Mouse (Mus musculus) T-helper 17 cell (primary cell): Measurements from ENCODE around the gene Slc12a6.

ENCODE experiments used
- in situ Hi-C, 2 experiments: fragments of 300-600 bp; cut with MboI, MseI; formaldehyde crosslinking; loops; 1 replicate in 1 of 2; 2 replicates in 1 of 2; pipeline ENCODE4 v1.15.1; 2025; ENCODE audit warnings: high pct_unique_total_duplicates in 2 of 2

Slc12a6 gene

GRCm38 (mm10) chr2:112378973-112379898 is 113.6 kb downstream of the Slc12a6 start, which contains the start of gene Katnbl1:
Gene Katnbl1 (plus strand): TSS chr2:112379211.
- in situ Hi-C loops = loop anchor here in 1 of 2 experiments (5.0 kb wide), 1 partner anchor 103 kb away; the partner anchor contains the start of gene Chrm5

GRCm38 (mm10) chr2:112380131-112380530 is 114.5 kb downstream of the Slc12a6 start:
- in situ Hi-C loops = no loop called here

- in situ Hi-C loops = no loop called here
These were observed 115.6 kb downstream of the Slc12a6 start for GRCm38 (mm10) chr2:112381219-112381618.

- in situ Hi-C loops = no loop called here
These were observed 125.2 kb downstream of the Slc12a6 start for GRCm38 (mm10) chr2:112390843-112391242.

- in situ Hi-C loops = no loop called here
These were observed 125.8 kb downstream of the Slc12a6 start for GRCm38 (mm10) chr2:112391346-112392000.

GRCm38 (mm10) chr2:112392689-112393088 is 127.1 kb downstream of the Slc12a6 start:
- in situ Hi-C loops = no loop called here

GRCm38 (mm10) chr2:112393958-112394357 is 128.3 kb downstream of the Slc12a6 start:
- in situ Hi-C loops = no loop called here

- in situ Hi-C loops = no loop called here
These were observed 131.0 kb downstream of the Slc12a6 start for GRCm38 (mm10) chr2:112396649-112397048.

GRCm38 (mm10) chr2:112407030-112407429 is 141.4 kb downstream of the Slc12a6 start:
- in situ Hi-C loops = no loop called here
